Mouse (Mus musculus) liver, adult 2 months (tissue): ENCODE results near the gene Kcnj4.

Experiments used
- CTCF ChIP-seq: fragments of 200-500 bp; IDR thresholded peaks from 2 replicates; pipeline ENCODE4 v1.5.1; 2011; ENCODE audit warnings: low read depth, low read length, control low read depth
- POLR2A ChIP-seq: fragments of 200-500 bp; IDR thresholded peaks from 2 replicates; pipeline ENCODE4 v1.6.1; 2011; ENCODE audit warnings: low read length, control low read depth; ENCODE audit not compliant: insufficient read depth; ENCODE audit errors: extremely low read depth

GRCm38 (mm10) chr15:79529935-79530334 is 24.9 kb upstream of the Kcnj4 start:
- TF ChIP-seq CTCF (no peak), POLR2A (no peak)
